Mouse (Mus musculus) forebrain, postnatal 0 days (tissue): Measurements from ENCODE around the gene Gm47841. TPM values are rescaled to one million over a fixed set of nuclear protein-coding genes. Genes with fewer than 3 reads are reported as not detected.

Experiments
- ATAC-seq: fragments of 200-750 bp; cut with Nextera tagmentation; 2 replicates; pipeline ENCODE4 v1.8.0; 2017; ENCODE audit warnings: mild to moderate bottlenecking, moderate library complexity
- DNase-seq: peaks from one replicate; pipeline ENCODE4 v3.0.0-alpha.2; 2015
- H3K27ac ChIP-seq: fragments of 300-500 bp; sonication (generic); 2 replicates; pipeline ENCODE4 v1.5.1; 2014; ENCODE audit warnings: low read depth, mild to moderate bottlenecking, antibody characterized with exemption, low read length, moderate library complexity, mixed read lengths
- H3K27me3 ChIP-seq: fragments of 300-500 bp; sonication (generic); 2 replicates; pipeline ENCODE4 v1.6.1; 2014; ENCODE audit warnings: mild to moderate bottlenecking, low read length, mixed read lengths; ENCODE audit not compliant: insufficient read depth
- H3K36me3 ChIP-seq: fragments of 300-500 bp; sonication (generic); 2 replicates; pipeline ENCODE4 v1.6.1; 2014; ENCODE audit warnings: mild to moderate bottlenecking, moderate library complexity; ENCODE audit not compliant: insufficient read depth
- H3K4me1 ChIP-seq: fragments of 300-500 bp; sonication (generic); 2 replicates; pipeline ENCODE4 v1.6.1; 2014; ENCODE audit warnings: antibody characterized with exemption; ENCODE audit not compliant: insufficient read depth
- H3K4me2 ChIP-seq: fragments of 300-500 bp; sonication (generic); 2 replicates; pipeline ENCODE4 v1.6.1; 2014; ENCODE audit warnings: low read depth, mild to moderate bottlenecking, moderate library complexity
- H3K4me3 ChIP-seq: fragments of 300-500 bp; sonication (generic); 2 replicates; pipeline ENCODE4 v1.5.1; 2014; ENCODE audit warnings: low read depth, low read length, mixed read lengths
- H3K9ac ChIP-seq: fragments of 300-500 bp; sonication (generic); 2 replicates; pipeline ENCODE4 v1.6.1; 2014; ENCODE audit warnings: mild to moderate bottlenecking
- H3K9me3 ChIP-seq: fragments of 300-500 bp; sonication (generic); 2 replicates; pipeline ENCODE4 v1.6.1; 2016; ENCODE audit warnings: low read length
- CTCF ChIP-seq: sonication (generic); IDR thresholded peaks from 2 replicates; pipeline ENCODE4 v1.5.1; 2016; ENCODE audit warnings: antibody characterized with exemption, control low read depth, low read depth
- WGBS: fragments of 180-500 bp; shearing (Covaris S2); extraction: QIAGEN DNeasy Blood & Tissue Kit; methylation state at CpG from one replicate; pipeline ENCODE4 v1.1.7; 2014; 5-methylcytosine and 5-hydroxymethylcytosine counted together
- polyA plus RNA-seq: library from polyadenylated mRNA; unstranded; fragments of >200 nt; fragmentation: Nextera tagmentation; extraction: Ambion mirVana; gene quantifications from 2 replicates; pipeline ENCODE4 v1.2.1, GENCODE M21; 2015
- total RNA-seq: library from RNA; depleted of rRNA; stranded (reverse); fragments of >200 nt; gene quantifications from 2 replicates; pipeline ENCODE4 v1.2.3, GENCODE M21; 2014

Gm47841 gene
- total and polyA plus RNA-seq, 2 experiments from 2014 or later = not detected

DNA sequence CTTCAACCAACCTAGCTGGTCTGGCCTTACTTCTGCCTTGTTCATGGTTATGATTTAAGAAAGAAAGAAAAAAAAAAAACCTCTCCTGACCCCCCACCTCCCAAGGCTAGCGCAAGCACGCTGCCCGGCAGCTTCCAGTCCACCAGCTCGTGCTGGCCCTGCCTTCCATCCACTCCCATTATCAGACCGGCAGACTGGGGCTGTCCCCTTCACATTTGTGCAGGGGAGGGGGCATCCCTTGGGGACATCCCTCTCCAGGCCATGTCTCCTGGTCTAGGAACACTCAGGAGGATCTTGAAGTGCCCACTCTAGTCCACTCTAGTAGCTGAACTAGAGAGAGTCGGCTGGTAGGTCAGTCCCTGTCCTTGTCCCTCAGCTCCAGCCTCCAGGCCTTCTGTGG lies 2.7 kb downstream of the Gm47841 start:
- Histone ChIP-seq H3K27me3 (peaks cover 36% of the 10 kb centered on the region), H3K9me3 (no peaks in the 10 kb centered on the region), H3K36me3 (peaks cover 23% of the 10 kb centered on the region), H3K27ac (no peak overlapping the region), H3K4me3 (no peak overlapping the region), H3K9ac (no peak overlapping the region), H3K4me1 (no peaks in the 10 kb centered on the region), H3K4me2 (no peak overlapping the region)
- WGBS = 55% methylated on average over 6 of the region's 6 CpGs
- DNase-seq = no peak
- no peak for ATAC-seq
- no peak for TF ChIP-seq CTCF

GRCm38 (mm10) chr15:101042613-101043012 lies 4.6 kb downstream of the Gm47841 start:
- ATAC-seq (no peak; the same call in 1 of the 2 replicates), DNase-seq (peak; percentile 74)
- H3K4me3 ChIP-seq = no peak overlapping the region
- 28% methylated on average over 6 of the region's 6 CpGs for WGBS
- H3K27me3 ChIP-seq = peaks cover 25% of the 10 kb centered on the region
- H3K36me3 ChIP-seq = peaks cover 28% of the 10 kb centered on the region
- no peak overlapping the region for H3K4me2 ChIP-seq
- H3K9ac ChIP-seq = no peak overlapping the region
- H3K27ac ChIP-seq = no peak overlapping the region
- no peaks in the 10 kb centered on the region for H3K9me3 ChIP-seq
- TF ChIP-seq CTCF = peak; percentile 77
- H3K4me1 ChIP-seq = no peaks in the 10 kb centered on the region

GRCm38 (mm10) chr15:101041966-101042365 lies 5.2 kb downstream of the Gm47841 start:
- no peak overlapping the region for H3K9ac ChIP-seq
- no peak overlapping the region for H3K4me3 ChIP-seq
- peaks cover 32% of the 10 kb centered on the region for H3K36me3 ChIP-seq
- WGBS = 72% methylated on average over 6 of the region's 6 CpGs
- peaks cover 22% of the 10 kb centered on the region for H3K27me3 ChIP-seq
- ATAC-seq (no peak), DNase-seq (no peak)
- H3K4me1 ChIP-seq = no peaks in the 10 kb centered on the region
- no peak overlapping the region for H3K27ac ChIP-seq
- no peaks in the 10 kb centered on the region for H3K9me3 ChIP-seq
- H3K4me2 ChIP-seq = no peak overlapping the region
- TF ChIP-seq CTCF = no peak

DNA sequence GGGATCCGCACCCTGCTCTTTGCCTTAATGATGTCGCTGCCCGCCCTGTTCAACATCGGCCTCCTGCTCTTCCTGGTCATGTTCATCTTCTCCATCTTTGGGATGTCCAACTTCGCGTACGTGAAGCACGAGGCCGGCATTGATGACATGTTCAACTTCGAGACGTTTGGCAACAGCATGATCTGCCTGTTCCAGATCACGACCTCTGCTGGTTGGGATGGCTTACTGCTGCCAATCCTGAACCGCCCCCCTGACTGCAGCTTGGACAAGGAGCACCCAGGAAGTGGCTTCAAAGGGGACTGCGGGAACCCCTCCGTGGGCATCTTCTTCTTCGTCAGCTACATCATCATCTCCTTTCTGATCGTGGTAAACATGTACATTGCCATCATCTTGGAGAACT lies 7.5 kb downstream of the Gm47841 start:
- Histone ChIP-seq H3K9ac (no peak overlapping the region), H3K27ac (no peak overlapping the region), H3K4me1 (no peaks in the 10 kb centered on the region), H3K4me2 (no peak overlapping the region), H3K4me3 (no peak overlapping the region), H3K36me3 (peaks cover 50% of the 10 kb centered on the region), H3K27me3 (peaks cover 6% of the 10 kb centered on the region; the same call in 1 of the 2 replicates), H3K9me3 (no peaks in the 10 kb centered on the region)
- DNase-seq (no peak), ATAC-seq (no peak)
- peak; percentile 51 for TF ChIP-seq CTCF
- WGBS = 67% methylated on average over 17 of the region's 17 CpGs

DNA sequence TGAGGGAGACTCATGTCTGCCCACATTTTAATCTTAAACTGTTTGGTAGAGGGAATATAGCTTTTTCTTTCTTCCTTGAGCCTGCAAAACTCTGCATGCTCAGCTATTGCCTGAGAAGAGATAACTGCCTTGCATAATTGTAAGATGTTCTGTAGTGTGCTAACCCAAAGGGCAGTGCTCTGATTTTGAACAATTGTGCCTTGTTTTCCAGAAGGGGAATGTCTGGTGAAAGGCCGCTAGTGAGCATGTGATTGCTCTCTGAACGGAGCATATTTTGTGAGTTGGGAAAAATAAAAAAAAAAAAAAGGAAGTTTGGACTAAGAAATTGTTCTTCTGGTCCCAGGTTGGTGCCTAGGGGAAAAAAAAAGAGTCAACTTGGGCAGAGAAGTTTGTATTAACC lies 18.2 kb downstream of the Gm47841 start:
- Histone ChIP-seq H3K4me2 (no peak overlapping the region), H3K4me3 (no peak overlapping the region), H3K9ac (no peak overlapping the region), H3K27ac (no peak overlapping the region), H3K27me3 (no peaks in the 10 kb centered on the region), H3K36me3 (peaks cover 37% of the 10 kb centered on the region), H3K4me1 (no peaks in the 10 kb centered on the region), H3K9me3 (no peaks in the 10 kb centered on the region)
- DNase-seq (no peak), ATAC-seq (no peak)
- WGBS = 48% methylated on average over 2 of the region's 2 CpGs
- TF ChIP-seq CTCF = no peak

- no peak overlapping the region for H3K4me2 ChIP-seq
- ATAC-seq (no peak), DNase-seq (no peak)
- H3K36me3 ChIP-seq = peaks cover 33% of the 10 kb centered on the region
- WGBS = 88% methylated on average over 6 of the region's 6 CpGs
- TF ChIP-seq CTCF = no peak
- H3K9ac ChIP-seq = no peak overlapping the region
- no peaks in the 10 kb centered on the region for H3K4me1 ChIP-seq
- no peaks in the 10 kb centered on the region for H3K27me3 ChIP-seq
- no peak overlapping the region for H3K4me3 ChIP-seq
- H3K27ac ChIP-seq = no peak overlapping the region
- no peaks in the 10 kb centered on the region for H3K9me3 ChIP-seq
These were observed 35.8 kb downstream of the Gm47841 start for GRCm38 (mm10) chr15:101011352-101011751.

DNA sequence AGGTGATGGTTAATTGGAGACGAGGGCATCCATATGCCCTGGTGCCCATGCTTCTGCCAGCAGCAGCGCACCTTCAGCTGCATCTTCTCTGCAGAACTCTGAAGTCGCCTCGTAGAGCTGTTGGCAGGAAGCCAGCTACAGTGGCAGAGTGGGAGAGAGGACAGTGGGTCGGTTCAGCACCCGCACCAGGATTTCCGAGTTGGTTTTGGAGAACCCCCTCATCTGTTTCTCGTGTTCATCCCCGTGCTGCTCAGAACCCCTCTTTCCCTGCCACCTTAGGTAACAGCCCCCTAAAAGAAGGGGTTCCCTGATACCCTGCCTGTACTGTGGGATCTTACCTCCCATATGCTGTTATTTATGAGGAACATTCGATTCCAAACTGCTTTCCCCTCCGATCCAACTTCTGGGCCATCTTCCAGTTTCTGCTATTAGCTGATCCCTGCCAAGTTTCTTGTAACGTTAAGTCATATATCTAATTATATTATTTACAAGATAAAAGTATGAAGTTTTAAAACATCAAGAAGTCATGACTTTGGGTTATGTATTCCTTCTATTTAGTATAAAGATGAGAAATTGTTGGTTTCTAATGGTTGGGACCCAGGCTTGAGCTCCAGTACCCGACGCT lies 38.7 kb downstream of the Gm47841 start:
- ATAC-seq (no peak), DNase-seq (peak; percentile 33)

More for the DNA sequence above, 38.7 kb downstream of the Gm47841 start:
- 59% methylated on average over 14 of the region's 14 CpGs for WGBS
- Histone ChIP-seq H3K4me3 (no peak overlapping the region), H3K9me3 (no peaks in the 10 kb centered on the region), H3K9ac (no peak overlapping the region), H3K36me3 (peaks cover 15% of the 10 kb centered on the region), H3K4me2 (no peak overlapping the region), H3K27me3 (no peaks in the 10 kb centered on the region), H3K27ac (no peak overlapping the region), H3K4me1 (no peaks in the 10 kb centered on the region)
- TF ChIP-seq CTCF = no peak
